Mouse (Mus musculus) liver, adult 2 months (tissue): ENCODE measurements around the gene Ankrd23.

Source experiments
- CTCF ChIP-seq: fragments of 200-500 bp; IDR thresholded peaks from 2 replicates; pipeline ENCODE4 v1.5.1; 2011; ENCODE audit warnings: low read depth, low read length, control low read depth
- POLR2A ChIP-seq: fragments of 200-500 bp; IDR thresholded peaks from 2 replicates; pipeline ENCODE4 v1.6.1; 2011; ENCODE audit warnings: low read length, control low read depth; ENCODE audit not compliant: insufficient read depth; ENCODE audit errors: extremely low read depth

DNA sequence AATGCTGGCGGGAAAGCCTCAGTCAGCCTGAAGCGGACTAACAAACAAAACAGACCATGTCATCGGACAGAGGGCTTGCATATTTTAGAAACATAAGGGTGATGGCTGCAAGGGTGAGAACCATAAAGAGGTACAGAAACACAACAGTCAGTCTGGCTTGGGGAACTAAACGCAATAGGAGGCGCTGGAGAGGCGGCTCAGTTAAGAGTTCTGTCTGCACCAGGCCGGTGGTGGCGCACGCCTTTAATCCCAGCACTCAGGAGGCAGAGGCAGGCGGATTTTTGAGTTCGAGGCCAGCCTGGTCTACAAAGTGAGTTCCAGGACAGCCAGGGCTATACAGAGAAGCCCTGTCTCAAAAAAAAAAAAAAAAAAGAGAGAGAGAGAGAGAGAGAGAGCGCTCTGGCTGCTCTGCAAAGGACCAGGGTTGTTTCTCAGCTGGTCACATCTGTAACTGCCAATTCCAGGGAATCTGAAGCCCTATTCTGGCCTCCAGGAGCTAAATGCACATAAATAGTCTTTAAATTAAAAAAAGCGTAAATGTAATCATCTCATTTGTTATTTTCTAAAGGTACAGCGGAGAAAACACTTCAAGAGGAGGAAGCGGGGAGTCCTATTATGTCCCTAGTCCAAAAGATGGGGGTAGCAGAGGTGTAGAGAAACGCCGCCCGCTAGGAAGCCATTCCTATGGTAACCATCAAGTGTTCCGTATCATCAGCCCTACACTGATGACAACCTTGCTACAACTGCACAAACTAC is 9.3 kb upstream of the Ankrd23 start:
- no peak for TF ChIP-seq CTCF
- TF ChIP-seq POLR2A, result no peak
